Mouse (Mus musculus) testis, adult 2 months (tissue): ENCODE results near the gene Xxylt1.

Experiments used
- CTCF ChIP-seq: fragments of 200-500 bp; IDR thresholded peaks from 2 replicates; pipeline ENCODE4 v1.5.1; 2012; ENCODE audit warnings: low read depth, mild to moderate bottlenecking, inconsistent platforms, low read length, moderate library complexity; ENCODE audit not compliant: control insufficient read depth, insufficient read depth, insufficient replicate concordance
- POLR2A ChIP-seq: fragments of 200-500 bp; IDR thresholded peaks from 2 replicates; pipeline ENCODE4 v1.6.1; 2012; ENCODE audit warnings: low read depth, mild to moderate bottlenecking, inconsistent platforms, low read length, moderate library complexity; ENCODE audit not compliant: control insufficient read depth

GRCm38 (mm10) chr16:30932791-30933190 lies 148.4 kb downstream of the Xxylt1 start:
- no peak for TF ChIP-seq POLR2A
- TF ChIP-seq CTCF: no peak
